Mouse (Mus musculus): ENCODE measurements at regions not wholly inside any gene's neighbourhood (a gene's known extent, or its start where the extent isn't known, plus 50 kb on each side); places are given as distances from the start of the nearest gene placed in this dataset.

GRCm38 (mm10) chr6:50713297-50713696, 59.1 kb upstream of the Npvf start:
- H3K4me2 ChIP-seq (replicated peaks; ENCODE audit: low read depth): no peak overlapping the region
- no peak overlapping the region for H3K27ac ChIP-seq (replicated peaks)
- no peak overlapping the region for H3K9ac ChIP-seq (ENCODE audit: low read length)
- H3K9me3 ChIP-seq (ENCODE audit: control insufficient read depth, low read length): no peaks in the 10 kb centered on the region
- no peaks in the 10 kb centered on the region for H3K36me3 ChIP-seq (ENCODE audit: control insufficient read depth, insufficient read depth, low read length)
- WGBS: 65% methylated on average over 3 of the region's 3 CpGs
- H3K27me3 ChIP-seq (ENCODE audit: control insufficient read depth, insufficient read depth, low read length): no peaks in the 10 kb centered on the region
- ATAC-seq (ENCODE audit: low FRiP score, low TSS enrichment) (no peak), DNase-seq (ENCODE audit: low spot score) (no peak)
- H3K4me3 ChIP-seq (ENCODE audit: low read depth, low read length): no peak overlapping the region
- H3K4me1 ChIP-seq (replicated peaks; ENCODE audit: control insufficient read depth, insufficient read depth): no peaks in the 10 kb centered on the region
- no peak for TF ChIP-seq CTCF (IDR thresholded peaks at IDR 0.05; ENCODE audit: low read depth)
- no peak for TF ChIP-seq EP300 (optimal IDR thresholded peaks at IDR 0.05)

GRCm38 (mm10) chr6:50718631-50719030, 64.4 kb upstream of the Npvf start:
- H3K4me2 ChIP-seq (replicated peaks; ENCODE audit: low read depth): no peak overlapping the region
- WGBS: 22% methylated on average over 4 of the region's 4 CpGs
- no peak for ATAC-seq (ENCODE audit: low FRiP score, low TSS enrichment)

GRCm38 (mm10) chr6:50720346-50720745, 66.1 kb upstream of the Npvf start:
- Histone ChIP-seq H3K27ac (replicated peaks) (no peak overlapping the region), H3K27me3 (ENCODE audit: control insufficient read depth, insufficient read depth, low read length) (no peaks in the 10 kb centered on the region), H3K4me1 (replicated peaks; ENCODE audit: control insufficient read depth, insufficient read depth) (no peaks in the 10 kb centered on the region), H3K4me2 (replicated peaks; ENCODE audit: low read depth) (no peak overlapping the region), H3K4me3 (ENCODE audit: low read depth, low read length) (no peak overlapping the region), H3K9ac (ENCODE audit: low read length) (no peak overlapping the region), H3K36me3 (ENCODE audit: control insufficient read depth, insufficient read depth, low read length) (no peaks in the 10 kb centered on the region), H3K9me3 (ENCODE audit: control insufficient read depth, low read length) (no peaks in the 10 kb centered on the region)
- WGBS: 48% methylated on average over 4 of the region's 4 CpGs
- TF ChIP-seq EP300 (optimal IDR thresholded peaks at IDR 0.05): no peak
- no peak for TF ChIP-seq CTCF (IDR thresholded peaks at IDR 0.05; ENCODE audit: low read depth)
- DNase-seq (ENCODE audit: low spot score) (no peak), ATAC-seq (ENCODE audit: low FRiP score, low TSS enrichment) (no peak)

More at GRCm38 (mm10) chr6:50718631-50719030, 64.4 kb upstream of the Npvf start:
- no peaks in the 10 kb centered on the region for H3K9me3 ChIP-seq (ENCODE audit: control insufficient read depth, low read length)
- no peaks in the 10 kb centered on the region for H3K27me3 ChIP-seq (ENCODE audit: control insufficient read depth, insufficient read depth, low read length)
- no peak overlapping the region for H3K9ac ChIP-seq (ENCODE audit: low read length)
- DNase-seq (ENCODE audit: low spot score): no peak
- H3K4me3 ChIP-seq (ENCODE audit: low read depth, low read length): no peak overlapping the region
- H3K36me3 ChIP-seq (ENCODE audit: control insufficient read depth, insufficient read depth, low read length): no peaks in the 10 kb centered on the region
- TF ChIP-seq CTCF (IDR thresholded peaks at IDR 0.05; ENCODE audit: low read depth): no peak
- no peak overlapping the region for H3K27ac ChIP-seq (replicated peaks)
- H3K4me1 ChIP-seq (replicated peaks; ENCODE audit: control insufficient read depth, insufficient read depth): no peaks in the 10 kb centered on the region

- no peaks in the 10 kb centered on the region for H3K36me3 ChIP-seq (ENCODE audit: control insufficient read depth, insufficient read depth, low read length)
- no peak overlapping the region for H3K4me3 ChIP-seq (ENCODE audit: low read depth, low read length)
- no peaks in the 10 kb centered on the region for H3K4me1 ChIP-seq (replicated peaks; ENCODE audit: control insufficient read depth, insufficient read depth)
- TF ChIP-seq CTCF (IDR thresholded peaks at IDR 0.05; ENCODE audit: low read depth) (no peak), EP300 (optimal IDR thresholded peaks at IDR 0.05) (no peak)
- H3K4me2 ChIP-seq (replicated peaks; ENCODE audit: low read depth): no peak overlapping the region
- no peak for ATAC-seq (ENCODE audit: low FRiP score, low TSS enrichment)
- DNase-seq (ENCODE audit: low spot score): no peak
- H3K9ac ChIP-seq (ENCODE audit: low read length): no peak overlapping the region
- no peaks in the 10 kb centered on the region for H3K9me3 ChIP-seq (ENCODE audit: control insufficient read depth, low read length)
- H3K27ac ChIP-seq (replicated peaks): no peak overlapping the region
- WGBS: 72% methylated on average over 3 of the region's 3 CpGs
- no peaks in the 10 kb centered on the region for H3K27me3 ChIP-seq (ENCODE audit: control insufficient read depth, insufficient read depth, low read length)
Observed at GRCm38 (mm10) chr6:50725640-50726039, 71.4 kb upstream of the Npvf start.

- no peaks in the 10 kb centered on the region for H3K27me3 ChIP-seq (ENCODE audit: control insufficient read depth, insufficient read depth, low read length)
- no peak overlapping the region for H3K27ac ChIP-seq (replicated peaks)
- no peak for TF ChIP-seq CTCF (IDR thresholded peaks at IDR 0.05; ENCODE audit: low read depth)
- no peak for TF ChIP-seq EP300 (optimal IDR thresholded peaks at IDR 0.05)
- no peaks in the 10 kb centered on the region for H3K36me3 ChIP-seq (ENCODE audit: control insufficient read depth, insufficient read depth, low read length)
- DNase-seq (ENCODE audit: low spot score) (no peak), ATAC-seq (ENCODE audit: low FRiP score, low TSS enrichment) (no peak)
- 51% methylated on average over 9 of the region's 9 CpGs for WGBS
- H3K4me3 ChIP-seq (ENCODE audit: low read depth, low read length): no peak overlapping the region
- H3K9me3 ChIP-seq (ENCODE audit: control insufficient read depth, low read length): no peaks in the 10 kb centered on the region
- no peaks in the 10 kb centered on the region for H3K4me1 ChIP-seq (replicated peaks; ENCODE audit: control insufficient read depth, insufficient read depth)
- no peak overlapping the region for H3K9ac ChIP-seq (ENCODE audit: low read length)
- H3K4me2 ChIP-seq (replicated peaks; ENCODE audit: low read depth): no peak overlapping the region
Observed at GRCm38 (mm10) chr6:50726166-50726591, 71.9 kb upstream of the Npvf start.

GRCm38 (mm10) chr6:50730744-50731718, 76.8 kb upstream of the Npvf start:
- Histone ChIP-seq H3K9me3 (ENCODE audit: control insufficient read depth, low read length) (no peaks in the 10 kb centered on the region), H3K4me3 (ENCODE audit: low read depth, low read length) (no peak overlapping the region), H3K27me3 (ENCODE audit: control insufficient read depth, insufficient read depth, low read length) (no peaks in the 10 kb centered on the region), H3K4me1 (replicated peaks; ENCODE audit: control insufficient read depth, insufficient read depth) (no peaks in the 10 kb centered on the region), H3K4me2 (replicated peaks; ENCODE audit: low read depth) (no peak overlapping the region), H3K36me3 (ENCODE audit: control insufficient read depth, insufficient read depth, low read length) (no peaks in the 10 kb centered on the region), H3K27ac (replicated peaks) (no peak overlapping the region), H3K9ac (ENCODE audit: low read length) (no peak overlapping the region)
- ATAC-seq (ENCODE audit: low FRiP score, low TSS enrichment) (no peak), DNase-seq (ENCODE audit: low spot score) (no peak)
- TF ChIP-seq CTCF (IDR thresholded peaks at IDR 0.05; ENCODE audit: low read depth): no peak
- no peak for TF ChIP-seq EP300 (optimal IDR thresholded peaks at IDR 0.05)
- 46% methylated on average over 14 of the region's 14 CpGs for WGBS

Data from stomach, postnatal 0 days (tissue).